Mouse (Mus musculus): Measurements from ENCODE around the gene Prrt1. TPM values are rescaled to one million over a fixed set of nuclear protein-coding genes. Genes with fewer than 3 reads are reported as not detected.

The Prrt1 gene
- 1 to 10 TPM; 1.9 to 3.1 TPM for total RNA-seq (2021)
- long read RNA-seq, experiment 1, partial matches to known transcripts = 1 of 3 reads
- long read RNA-seq, experiment 1, other reads (novel, unspliced or antisense) = 2 of 3 reads
- long read RNA-seq, experiment 2 = 0 reads

DNA sequence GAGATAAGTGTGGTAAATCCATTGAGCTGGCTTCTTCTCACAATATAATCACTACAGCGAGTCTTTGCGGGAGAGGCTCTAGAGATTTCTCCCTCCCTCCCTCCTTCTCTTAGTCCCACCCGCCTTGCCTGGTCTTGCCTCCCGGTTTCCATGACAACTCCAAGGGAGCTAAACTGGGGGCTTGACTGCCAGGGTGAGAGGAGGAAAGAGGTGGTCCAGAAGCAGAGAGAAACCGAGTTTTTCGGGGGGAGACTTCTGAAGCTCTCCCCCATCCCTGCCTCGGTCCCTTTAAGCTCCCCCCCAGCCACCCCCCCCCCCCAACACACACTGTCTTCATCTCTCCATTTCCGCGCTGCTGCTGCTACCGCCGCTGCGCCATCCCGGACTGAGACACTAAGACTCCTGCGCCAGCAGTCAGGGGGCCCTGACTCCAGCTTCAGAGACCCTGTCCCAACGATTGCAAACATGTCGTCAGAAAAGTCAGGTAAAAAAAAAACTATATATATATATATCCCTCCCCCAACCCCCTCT lies at the start of gene Prrt1:
Gene Prrt1, plus strand, starts transcription at position 313 of the 531 bp plus-strand sequence.
- intact Hi-C loops (cut with DNase I) = loop anchor here (2.0 to 10.0 kb wide), 2 partner anchors 14 to 86 kb away; no protein-coding TSS in a partner anchor
- DNase-seq = no peak

DNA sequence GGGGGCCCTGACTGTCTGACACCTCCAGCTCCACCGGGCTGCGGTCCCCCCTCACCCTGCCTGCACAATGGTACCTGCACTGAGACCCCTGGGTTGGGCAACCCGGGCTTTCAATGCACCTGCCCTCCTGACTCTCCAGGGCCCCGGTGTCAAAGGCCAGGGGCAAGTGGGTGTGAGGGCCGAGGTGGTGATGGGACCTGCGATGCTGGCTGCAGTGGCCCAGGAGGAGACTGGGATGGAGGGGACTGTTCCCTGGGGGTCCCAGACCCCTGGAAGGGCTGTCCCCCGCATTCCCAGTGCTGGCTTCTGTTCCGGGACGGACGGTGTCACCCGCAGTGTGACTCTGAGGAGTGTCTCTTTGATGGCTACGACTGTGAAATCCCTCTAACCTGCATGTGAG lies 46.8 kb upstream of the Prrt1 start:
- no peak for DNase-seq
- intact Hi-C loops (cut with DNase I) = no loop called here

DNA sequence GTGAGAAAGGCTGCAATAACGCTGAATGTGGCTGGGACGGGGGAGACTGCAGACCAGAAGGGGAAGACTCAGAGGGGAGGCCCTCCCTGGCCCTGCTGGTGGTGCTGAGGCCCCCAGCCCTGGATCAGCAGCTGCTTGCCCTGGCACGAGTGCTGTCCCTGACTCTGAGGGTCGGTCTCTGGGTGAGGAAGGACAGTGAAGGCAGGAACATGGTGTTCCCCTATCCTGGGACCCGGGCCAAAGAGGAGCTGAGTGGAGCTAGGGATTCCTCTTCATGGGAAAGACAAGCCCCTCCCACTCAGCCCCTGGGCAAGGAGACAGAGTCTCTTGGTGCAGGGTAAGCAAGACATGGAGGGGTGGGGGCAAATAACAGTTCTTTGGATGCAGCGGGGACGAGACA lies 45.9 kb upstream of the Prrt1 start:
- no peak for DNase-seq
- intact Hi-C loops (cut with DNase I) = no loop called here

DNA sequence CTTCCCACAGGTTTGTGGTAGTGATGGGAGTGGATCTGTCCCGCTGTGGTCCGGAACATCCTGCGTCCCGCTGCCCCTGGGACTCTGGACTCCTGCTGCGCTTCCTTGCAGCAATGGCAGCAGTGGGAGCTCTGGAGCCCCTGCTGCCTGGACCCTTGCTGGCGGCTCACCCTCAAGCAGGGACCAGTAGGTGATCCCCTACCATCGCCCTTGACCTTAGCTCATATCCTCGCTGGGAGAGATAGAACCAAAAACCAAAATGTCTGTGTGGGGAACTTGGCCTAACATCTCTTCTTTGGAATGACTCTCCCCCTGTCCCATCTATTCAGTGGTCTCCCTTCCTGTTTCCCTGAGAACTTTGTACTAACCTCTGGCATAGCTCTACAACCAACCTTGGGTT lies 45.5 kb upstream of the Prrt1 start:
- no peak for DNase-seq

DNA sequence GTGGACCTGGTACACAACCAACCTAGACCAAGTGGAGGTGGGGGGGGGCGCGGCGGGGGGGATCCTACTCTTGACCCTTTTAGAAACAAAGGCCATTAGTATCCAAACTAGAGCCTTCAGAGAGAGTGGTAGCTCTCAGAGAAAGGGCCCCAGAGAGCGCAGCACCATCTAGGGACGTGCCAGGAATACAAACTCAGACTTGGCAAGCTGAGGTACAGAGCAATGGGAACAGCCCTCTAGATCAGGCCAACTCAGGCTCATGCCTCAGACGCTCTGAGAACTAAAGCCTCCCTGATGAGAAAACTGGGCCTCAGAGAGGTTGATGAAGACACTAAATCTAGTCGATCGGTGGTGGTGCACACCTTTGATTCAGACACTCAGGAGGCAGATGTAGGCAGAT lies 44.2 kb upstream of the Prrt1 start:
- no peak for DNase-seq
- intact Hi-C loops (cut with DNase I) = loop anchor here (2.0 kb wide), 1 partner anchor 14 kb away; no protein-coding TSS in a partner anchor

More for the DNA sequence above, 45.5 kb upstream of the Prrt1 start:
- intact Hi-C loops (cut with DNase I) = loop anchor here (2.0 kb wide), 1 partner anchor 13 kb away; no protein-coding TSS in a partner anchor

DNA sequence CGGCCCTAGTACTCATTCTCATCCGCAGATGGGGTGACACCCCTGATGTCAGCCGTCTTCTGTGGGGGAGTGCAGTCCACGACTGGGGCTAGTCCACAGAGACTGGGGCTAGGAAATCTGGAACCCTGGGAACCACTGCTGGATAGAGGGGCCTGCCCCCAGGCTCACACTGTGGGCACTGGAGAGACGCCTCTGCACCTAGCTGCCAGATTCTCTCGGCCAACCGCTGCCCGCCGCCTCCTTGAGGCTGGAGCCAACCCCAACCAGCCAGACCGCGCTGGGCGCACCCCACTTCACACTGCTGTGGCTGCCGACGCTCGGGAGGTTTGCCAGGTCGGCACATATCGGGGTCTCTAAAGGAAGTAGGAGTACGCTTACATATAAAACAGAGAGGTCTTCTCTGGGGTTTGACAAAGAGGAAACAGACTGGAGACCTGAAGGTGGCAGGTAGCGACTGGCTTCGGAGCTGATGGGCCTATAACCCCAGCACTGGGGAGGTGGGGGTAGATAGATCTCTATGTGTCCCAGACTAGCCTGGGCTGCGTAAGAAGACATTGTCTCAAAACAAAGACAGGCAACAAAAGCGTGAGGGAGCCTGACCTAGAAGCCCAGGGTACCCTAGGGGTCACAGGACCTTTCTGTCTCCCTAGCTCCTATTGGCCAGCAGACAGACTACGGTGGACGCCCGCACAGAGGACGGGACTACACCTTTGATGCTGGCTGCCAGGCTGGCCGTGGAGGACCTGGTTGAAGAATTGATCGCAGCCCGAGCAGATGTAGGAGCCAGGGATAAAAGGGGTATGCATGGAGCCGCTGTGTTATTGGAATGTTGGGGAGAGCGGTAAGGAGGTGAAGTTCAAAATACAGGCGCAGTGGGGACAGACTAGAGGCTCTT lies 43.2 kb upstream of the Prrt1 start:
- DNase-seq = no peak
- intact Hi-C loops (cut with DNase I) = loop anchor here (2.0 kb wide), 1 partner anchor 15 kb away; no protein-coding TSS in a partner anchor

DNA sequence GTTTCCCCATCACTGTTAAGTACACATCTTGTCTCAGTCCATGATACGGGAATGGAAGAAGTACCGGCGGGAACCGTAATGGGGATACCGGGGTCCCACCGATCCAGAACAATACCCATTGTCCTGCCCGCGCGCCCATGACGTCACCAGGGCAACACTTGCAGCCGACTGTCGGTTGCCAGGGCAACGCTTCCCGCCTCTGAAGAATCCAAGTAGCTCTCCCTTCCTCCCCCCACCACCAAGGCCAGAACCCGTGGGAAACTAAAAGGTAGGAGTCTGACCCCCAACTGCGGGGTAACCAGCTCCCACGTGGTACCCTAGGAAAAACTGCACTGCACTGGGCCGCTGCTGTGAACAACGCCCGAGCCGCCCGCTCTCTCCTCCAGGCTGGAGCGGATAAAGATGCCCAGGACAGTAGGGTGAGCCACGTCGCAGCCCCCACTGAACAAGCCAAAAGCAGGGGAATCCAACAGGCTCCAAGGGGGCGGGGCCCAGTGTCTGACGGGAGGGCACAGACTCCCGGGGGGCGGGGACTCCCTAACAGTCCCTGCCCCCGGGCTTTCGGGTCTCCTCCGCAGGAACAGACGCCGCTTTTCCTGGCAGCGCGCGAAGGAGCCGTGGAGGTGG lies 42.4 kb upstream of the Prrt1 start:
- peak; percentile 83 to 88 for DNase-seq
- intact Hi-C loops (cut with DNase I) = no loop called here

DNA sequence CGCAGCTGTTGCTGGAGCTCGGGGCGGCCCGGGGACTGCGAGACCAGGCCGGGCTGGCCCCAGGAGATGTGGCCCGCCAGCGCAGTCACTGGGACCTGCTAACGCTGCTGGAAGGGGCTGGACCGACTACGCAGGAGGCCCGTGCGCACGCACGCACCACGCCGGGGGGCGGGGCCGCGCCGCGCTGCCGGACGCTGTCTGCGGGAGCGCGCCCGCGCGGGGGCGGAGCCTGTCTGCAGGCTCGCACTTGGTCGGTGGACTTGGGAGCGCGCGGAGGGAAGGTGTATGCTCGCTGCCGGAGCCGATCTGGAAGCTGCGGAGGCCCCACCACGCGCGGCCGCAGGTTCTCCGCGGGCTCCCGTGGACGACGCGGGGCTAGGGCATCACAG lies 41.9 kb upstream of the Prrt1 start:
- peak; percentile 98 to 99 for DNase-seq
- intact Hi-C loops (cut with DNase I) = no loop called here

DNA sequence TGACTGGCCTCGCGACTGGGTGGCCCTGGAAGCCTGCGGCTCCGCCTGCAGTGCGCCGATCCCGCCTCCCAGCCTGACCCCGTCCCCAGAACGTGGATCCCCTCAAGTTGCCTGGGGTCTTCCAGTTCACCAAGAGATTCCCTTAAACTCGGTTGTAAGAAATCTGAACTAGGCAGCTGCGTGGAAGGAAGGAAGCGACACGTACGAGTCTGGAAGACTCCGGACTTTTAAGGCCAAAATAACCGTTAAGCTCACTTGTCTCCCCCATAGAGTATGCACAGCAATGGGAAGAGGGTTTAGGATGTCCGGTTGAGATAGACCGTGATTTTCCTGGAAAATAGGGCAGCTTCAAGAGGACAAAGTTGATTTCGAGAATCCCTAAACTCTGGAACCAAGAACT lies 41.5 kb upstream of the Prrt1 start:
- intact Hi-C loops (cut with DNase I) = no loop called here
- DNase-seq = no peak

DNA sequence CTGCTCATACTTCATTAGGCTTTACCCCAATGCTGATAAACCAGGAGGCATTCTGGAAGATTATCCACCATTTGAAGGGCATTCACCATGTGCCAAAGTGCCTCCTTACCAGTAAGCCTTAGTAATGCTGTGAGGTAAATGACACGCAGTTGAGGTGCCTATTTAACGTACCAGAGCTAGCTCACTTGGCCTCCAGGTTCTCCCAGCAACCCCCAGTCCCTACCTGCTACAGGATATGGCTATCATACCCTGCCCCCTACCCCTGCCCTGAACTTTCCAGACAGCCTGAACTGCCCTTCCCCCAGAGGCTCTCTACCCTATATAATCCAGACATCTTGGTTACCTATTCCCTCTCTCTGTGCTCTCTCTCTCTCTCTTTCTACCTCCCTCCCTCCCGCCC lies 40.6 kb upstream of the Prrt1 start:
- DNase-seq = no peak
- intact Hi-C loops (cut with DNase I) = no loop called here

DNA sequence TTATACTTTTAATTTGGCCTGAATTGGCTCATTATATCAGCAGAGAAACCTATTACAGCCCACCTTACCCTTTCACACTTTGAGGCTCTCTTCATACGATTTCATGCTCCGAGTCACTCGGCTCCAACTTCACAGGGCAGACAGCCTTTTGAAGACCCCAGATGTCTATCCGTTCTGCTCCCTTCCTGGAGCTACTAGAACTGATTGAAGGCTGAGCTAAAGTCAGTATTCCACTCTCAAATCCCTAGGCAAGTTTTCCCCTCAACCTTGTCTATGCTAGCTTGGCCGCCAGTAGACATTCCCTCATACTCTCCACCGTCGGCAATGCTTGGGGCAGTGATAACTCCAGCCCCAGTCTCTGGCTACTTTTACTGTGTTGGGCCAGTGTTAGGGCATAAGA lies 40.1 kb upstream of the Prrt1 start:
- DNase-seq = no peak
- intact Hi-C loops (cut with DNase I) = no loop called here

DNA sequence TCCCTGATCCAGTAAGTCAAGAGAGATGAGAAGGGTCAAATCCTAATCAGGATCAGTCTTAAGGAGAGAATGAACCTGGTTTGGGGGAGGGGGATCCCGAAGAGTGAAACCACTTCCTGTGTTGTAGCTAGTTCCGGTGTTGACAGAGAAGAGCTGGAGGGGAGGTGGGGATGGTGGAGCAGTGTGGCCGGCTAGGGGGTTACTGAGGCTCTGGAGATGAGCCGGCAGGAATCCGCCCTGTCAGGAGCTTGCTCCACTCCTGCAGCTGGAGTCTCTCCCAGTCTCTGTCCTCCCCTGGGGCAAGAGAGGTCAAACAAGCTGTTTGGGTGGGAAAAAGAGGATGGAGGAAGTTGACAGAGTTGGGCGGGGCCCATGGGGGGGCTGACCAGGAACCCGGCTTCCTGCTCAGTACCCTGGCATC lies 39.6 kb upstream of the Prrt1 start, which contains the start of gene Gpsm3:
Gene Gpsm3, plus strand, starts transcription at position 126 of the 421 bp plus-strand sequence.
- peak; percentile 72 to 73 for DNase-seq
- intact Hi-C loops (cut with DNase I) = no loop called here

DNA sequence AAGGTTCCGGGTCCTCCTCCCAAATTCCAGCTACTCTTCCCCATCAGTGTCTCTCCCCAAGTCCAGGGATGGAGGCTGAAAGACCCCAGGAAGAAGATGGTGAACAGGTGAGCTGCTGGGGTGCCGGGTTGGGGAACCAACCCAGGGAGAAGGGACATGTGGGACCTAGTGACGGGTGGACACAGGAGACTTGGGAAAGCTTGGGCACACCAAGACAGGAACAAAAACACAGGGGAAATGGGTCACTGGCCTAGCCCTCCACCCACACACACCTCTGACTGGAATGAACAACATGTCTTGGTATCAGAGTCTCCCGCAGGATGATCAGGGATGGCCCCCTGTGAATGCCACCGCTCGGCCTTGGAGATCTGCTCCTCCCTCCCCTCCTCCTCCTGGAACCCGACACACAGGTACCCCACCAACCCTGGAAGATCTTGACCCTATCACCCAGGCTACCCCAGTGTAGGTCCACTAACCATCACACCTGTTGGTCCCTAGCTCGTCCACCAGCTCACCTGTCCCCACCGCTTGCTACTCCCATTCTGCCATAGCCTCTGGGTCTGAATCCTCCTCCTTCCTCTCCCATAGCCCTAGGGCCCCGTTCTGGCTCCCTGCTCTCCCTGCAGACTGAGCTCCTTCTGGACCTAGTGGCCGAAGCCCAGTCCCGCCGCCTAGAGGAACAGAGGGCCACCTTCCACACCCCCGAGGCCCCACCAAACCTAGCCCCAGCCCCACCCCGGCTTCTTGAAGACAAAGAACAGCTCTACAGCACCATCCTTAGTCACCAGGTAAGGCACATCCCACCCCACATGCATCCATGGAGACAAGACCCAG lies 39.0 kb upstream of the Prrt1 start:
- intact Hi-C loops (cut with DNase I) = no loop called here

DNA sequence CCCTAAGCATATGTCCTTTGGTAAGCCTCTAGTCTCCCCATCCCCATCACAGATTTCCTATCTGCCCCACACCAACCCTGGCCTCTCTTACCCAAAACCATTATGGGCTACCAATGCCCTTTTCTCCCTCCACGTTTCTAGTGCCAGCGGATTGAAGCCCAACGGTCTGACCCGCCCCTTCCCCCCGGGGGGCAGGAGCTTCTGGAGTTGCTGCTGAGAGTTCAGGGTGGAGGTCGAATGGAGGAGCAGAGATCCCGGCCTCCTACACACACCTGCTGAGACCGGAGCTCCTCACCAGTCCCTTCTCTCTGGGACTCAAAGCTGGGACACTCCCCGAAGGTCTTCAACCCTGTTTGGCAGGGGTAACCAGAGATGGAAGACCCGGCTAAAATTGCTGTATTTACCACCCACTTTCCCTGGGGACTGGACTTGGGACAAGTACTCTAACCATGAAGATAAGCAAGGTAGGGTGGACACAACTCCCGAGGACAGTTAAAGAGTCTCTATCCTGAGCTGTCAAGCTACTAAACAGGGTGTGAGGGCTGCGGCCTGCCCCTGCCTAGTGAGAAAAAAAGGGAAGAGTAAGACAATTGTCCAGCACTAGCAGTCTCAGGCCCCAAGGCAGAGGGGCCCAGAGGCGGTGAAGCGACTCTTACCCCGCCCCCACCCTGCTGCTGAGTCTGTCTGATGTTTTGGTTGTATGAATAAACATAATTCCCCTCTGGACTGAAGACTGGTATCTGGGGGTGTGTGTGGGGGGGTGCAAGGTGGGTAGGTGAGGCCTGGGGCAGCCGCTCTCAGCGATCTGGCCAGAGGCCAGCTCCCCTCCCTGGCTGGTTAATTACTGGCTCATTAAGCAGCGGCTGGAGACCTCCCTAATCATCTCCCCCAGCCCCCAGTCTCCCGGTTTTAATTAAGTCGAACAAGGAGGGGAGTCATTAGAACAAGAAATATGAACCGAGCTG lies 38.0 kb upstream of the Prrt1 start, which contains the start of gene Pbx2:
Gene Pbx2, plus strand, starts transcription at position 238 of the 965 bp plus-strand sequence.
- DNase-seq = peak in 1 of 2 experiments; percentile 29
- intact Hi-C loops (cut with DNase I) = no loop called here

More for the DNA sequence above, 39.0 kb upstream of the Prrt1 start:
- peak in 1 of 2 experiments; percentile 28 for DNase-seq

DNA sequence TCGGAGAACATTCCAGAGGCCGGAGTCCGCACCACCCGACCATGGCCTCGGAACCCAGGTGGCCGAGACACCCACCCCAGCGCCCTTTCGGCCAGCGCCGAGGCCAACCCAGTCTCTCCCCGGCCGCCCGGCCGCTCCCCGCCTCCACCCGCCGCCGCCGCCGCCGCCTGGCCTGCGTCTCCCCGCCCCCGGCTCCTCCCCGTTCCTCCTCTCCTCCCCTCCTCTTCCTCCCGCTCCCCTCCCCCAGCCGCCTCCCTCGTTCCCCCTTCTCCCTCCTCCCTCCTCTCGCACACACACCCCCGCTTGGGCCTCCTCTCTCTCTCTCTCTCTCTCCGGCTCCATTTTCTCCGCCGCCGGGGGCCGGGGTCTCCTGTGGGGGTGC lies 37.3 kb upstream of the Prrt1 start:
- intact Hi-C loops (cut with DNase I) = no loop called here

DNA sequence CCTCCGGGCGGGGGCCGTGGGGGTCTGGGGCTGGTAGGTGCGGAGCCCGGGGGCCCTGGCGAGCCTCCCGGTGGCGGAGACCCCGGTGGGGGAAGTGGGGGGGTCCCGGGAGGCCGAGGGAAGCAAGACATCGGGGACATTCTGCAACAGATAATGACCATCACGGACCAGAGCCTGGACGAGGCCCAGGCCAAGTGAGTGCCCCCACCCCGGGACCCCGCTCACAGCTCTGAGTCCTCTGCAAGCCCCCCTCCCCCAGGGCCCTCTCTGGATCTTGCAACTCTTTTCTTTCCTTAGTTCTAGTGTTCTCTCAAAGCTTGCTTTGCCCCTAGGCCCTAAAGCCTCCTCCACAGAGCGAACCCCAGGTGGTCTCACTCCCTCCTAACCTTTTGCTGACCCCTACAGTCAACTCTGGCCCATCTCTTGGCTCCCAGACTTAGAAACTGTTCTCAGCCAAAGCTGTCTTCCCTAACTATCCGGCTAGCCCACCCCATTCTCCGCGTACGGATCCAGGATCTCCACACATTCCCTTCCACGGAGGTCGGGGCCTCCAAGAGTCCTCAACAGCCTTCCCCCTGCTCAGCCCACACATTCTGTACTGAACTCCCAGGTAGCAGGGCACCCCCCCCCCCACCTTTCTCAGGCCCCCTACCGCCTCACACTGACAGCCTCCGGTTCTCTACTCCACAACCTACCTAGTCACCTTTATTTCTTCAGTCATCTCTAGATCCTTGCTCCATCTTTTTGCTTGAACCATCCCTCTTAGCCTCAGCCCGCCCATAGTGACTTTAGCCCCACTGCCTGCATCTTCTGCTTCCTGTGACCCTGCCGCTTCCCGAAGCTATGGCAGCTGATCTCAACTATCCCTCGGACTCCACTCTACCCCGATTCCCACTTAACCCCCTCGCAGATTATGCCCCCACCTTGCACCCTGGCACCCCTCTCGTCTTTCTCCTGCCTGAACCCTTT lies 36.5 kb upstream of the Prrt1 start:
- DNase-seq = no peak
- intact Hi-C loops (cut with DNase I) = loop anchor here (1.0 kb wide), 1 partner anchor 10 kb away; the partner anchor contains the start of gene Rnf5

More for the DNA sequence above, 37.3 kb upstream of the Prrt1 start:
- peak; percentile 92 to 93 for DNase-seq

DNA sequence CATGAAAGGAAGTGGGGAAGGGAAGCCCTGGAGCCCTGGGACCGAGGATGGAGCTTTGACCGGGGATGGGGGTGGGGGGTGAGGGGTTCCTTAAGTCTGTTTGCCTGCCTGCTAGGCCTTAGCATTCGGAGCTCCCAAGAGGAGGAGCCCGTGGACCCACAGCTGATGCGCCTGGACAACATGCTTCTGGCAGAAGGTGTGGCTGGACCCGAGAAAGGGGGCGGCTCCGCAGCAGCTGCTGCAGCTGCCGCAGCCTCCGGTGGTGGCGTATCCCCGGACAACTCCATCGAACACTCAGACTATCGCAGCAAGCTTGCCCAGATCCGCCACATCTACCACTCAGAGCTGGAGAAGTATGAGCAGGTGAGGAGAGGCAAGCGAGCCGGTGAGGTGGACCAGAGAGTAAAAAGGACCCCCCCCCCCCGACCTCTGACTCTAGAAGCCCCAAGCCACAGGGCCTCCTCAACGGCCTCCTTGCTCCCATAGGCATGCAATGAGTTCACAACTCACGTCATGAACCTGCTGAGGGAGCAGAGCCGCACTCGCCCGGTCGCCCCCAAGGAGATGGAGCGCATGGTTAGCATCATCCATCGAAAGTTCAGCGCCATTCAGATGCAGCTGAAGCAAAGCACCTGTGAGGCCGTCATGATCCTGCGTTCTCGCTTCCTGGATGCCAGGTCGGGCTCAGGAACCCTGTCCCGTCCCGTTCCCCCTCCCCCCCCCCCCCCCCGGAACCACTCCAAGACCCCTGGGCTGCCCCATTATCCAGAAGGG lies 35.4 kb upstream of the Prrt1 start:
- DNase-seq = peak in 1 of 2 experiments; percentile 32
- intact Hi-C loops (cut with DNase I) = loop anchor here (1.0 kb wide), 1 partner anchor 9 kb away; the partner anchor contains the start of gene Rnf5
